Mouse (Mus musculus) heart, embryonic 16.5 days (tissue): ENCODE measurements at regions not wholly inside any gene's neighbourhood (a gene's known extent, or its start where the extent isn't known, plus 50 kb on each side); places are given as distances from the start of the nearest gene placed in this dataset. TPM values are rescaled to one million over a fixed set of nuclear protein-coding genes. Genes with fewer than 3 reads are reported as not detected.

Experiments used
- ATAC-seq: fragments of 200-750 bp; cut with Nextera tagmentation; replicated peaks from 2 replicates; pipeline ENCODE4 v1.8.0; 2017; ENCODE audit warnings: moderate number of reproducible peaks; ENCODE audit not compliant: insufficient read depth, low FRiP score; ENCODE audit errors: extremely low read depth
- H3K27ac ChIP-seq: fragments of 300-500 bp; sonication (generic); 2 replicates; pipeline ENCODE4 v1.5.1; 2014; ENCODE audit warnings: mild to moderate bottlenecking, low read length, control low read depth, moderate library complexity
- H3K27me3 ChIP-seq: fragments of 300-500 bp; sonication (generic); 2 replicates; pipeline ENCODE4 v1.6.1; 2014; ENCODE audit warnings: low read length, mixed read lengths; ENCODE audit not compliant: control insufficient read depth, insufficient read depth
- H3K36me3 ChIP-seq: fragments of 300-500 bp; sonication (generic); 2 replicates; pipeline ENCODE4 v1.6.1; 2014; ENCODE audit not compliant: control insufficient read depth, insufficient read depth
- H3K4me1 ChIP-seq: fragments of 300-500 bp; sonication (generic); 2 replicates; pipeline ENCODE4 v1.6.1; 2014; ENCODE audit warnings: low read length, mixed read lengths; ENCODE audit not compliant: control insufficient read depth, insufficient read depth
- H3K4me2 ChIP-seq: fragments of 300-500 bp; sonication (generic); 2 replicates; pipeline ENCODE4 v1.6.1; 2014; ENCODE audit warnings: low read depth, mild to moderate bottlenecking, control low read depth, low read length
- H3K4me3 ChIP-seq: fragments of 300-500 bp; sonication (generic); 2 replicates; pipeline ENCODE4 v1.5.1; 2014; ENCODE audit warnings: mild to moderate bottlenecking, control low read depth, low read length
- H3K9ac ChIP-seq: fragments of 300-500 bp; sonication (generic); 2 replicates; pipeline ENCODE4 v1.6.1; 2014; ENCODE audit warnings: low read length, control low read depth
- H3K9me3 ChIP-seq: fragments of 300-500 bp; sonication (generic); replicated peaks from 2 replicates; pipeline ENCODE4 v1.6.1; 2016; ENCODE audit warnings: low read length; ENCODE audit not compliant: control insufficient read depth
- WGBS: fragments of 180-500 bp; shearing (Covaris S2); extraction: QIAGEN DNeasy Blood & Tissue Kit; methylation state at CpG from one replicate; pipeline ENCODE4 v1.1.7; 2014; 5-methylcytosine and 5-hydroxymethylcytosine counted together
- microRNA-seq: library from miRNA; unstranded; fragments of <30 nt; microRNA quantifications from one replicate; pipeline ENCODE4, GENCODE M21; 2017

- Histone ChIP-seq H3K27ac (no peak overlapping the region), H3K36me3 (no peaks in the 10 kb centered on the region), H3K4me2 (no peak overlapping the region), H3K9ac (no peak overlapping the region), H3K27me3 (no peaks in the 10 kb centered on the region), H3K9me3 (no peaks in the 10 kb centered on the region), H3K4me1 (no peaks in the 10 kb centered on the region), H3K4me3 (no peak overlapping the region)
- no peak for ATAC-seq
- 48% methylated on average over 1 of the region's 1 CpGs for WGBS
Measured at GRCm38 (mm10) chr10:97422579-97422978, 56.8 kb upstream of the Dcn start.

GRCm38 (mm10) chr10:97423039-97423700 lies 56.2 kb upstream of the Dcn start:
- H3K9ac ChIP-seq: no peak overlapping the region
- H3K4me3 ChIP-seq: no peak overlapping the region
- H3K27me3 ChIP-seq: no peaks in the 10 kb centered on the region
- no peaks in the 10 kb centered on the region for H3K4me1 ChIP-seq
- H3K36me3 ChIP-seq: no peaks in the 10 kb centered on the region
- peak overlapping the region; percentile 46; the same call in 1 of the 2 replicates for H3K27ac ChIP-seq
- WGBS: 52% methylated on average over 4 of the region's 4 CpGs
- no peak for ATAC-seq
- no peaks in the 10 kb centered on the region for H3K9me3 ChIP-seq
- H3K4me2 ChIP-seq: no peak overlapping the region

Small RNAs in the stretch of these regions (microRNA-seq; reads per million reads assigned to microRNA genes)
- gene Gm24587 (not detected), gene Mir3966 (not detected)
